Mouse (Mus musculus) induced T-regulatory cell, adult 2 months (primary cell): ENCODE data around the gene Rpl34.

Source experiments
- DNase-seq: peaks from one replicate; pipeline ENCODE4 v3.0.0-alpha.2; 2012; ENCODE audit warnings: low read depth

Rpl34 gene

DNA sequence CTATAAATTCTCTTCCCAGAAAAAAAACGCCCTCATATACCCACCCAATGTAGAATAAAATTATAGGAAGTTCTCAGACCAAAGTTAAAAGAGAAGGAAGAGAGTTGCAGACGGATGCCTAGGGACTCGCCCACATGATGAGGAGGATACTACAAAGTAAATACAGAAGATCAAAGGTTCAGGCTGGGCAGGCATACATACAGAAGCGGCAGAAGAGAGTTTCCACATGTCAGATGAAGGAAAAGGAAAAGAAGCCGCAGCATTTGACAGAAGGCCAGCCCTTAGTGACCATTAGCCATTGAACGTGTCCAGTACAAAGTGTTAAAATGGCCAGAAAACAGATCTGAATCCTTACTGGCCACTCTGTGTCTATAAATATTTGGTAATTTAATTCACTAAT, 17.3 kb downstream of the Rpl34 start:
- no peak for DNase-seq

GRCm38 (mm10) chr3:130710103-130710502, 20.1 kb downstream of the Rpl34 start:
- no peak for DNase-seq

- peak; percentile 100 for DNase-seq
Measured at GRCm38 (mm10) chr3:130708967-130709924, 21.0 kb downstream of the Rpl34 start, which contains the start of gene Ostc. Gene Ostc, minus strand, starts transcription at chr3:130709444.

DNA sequence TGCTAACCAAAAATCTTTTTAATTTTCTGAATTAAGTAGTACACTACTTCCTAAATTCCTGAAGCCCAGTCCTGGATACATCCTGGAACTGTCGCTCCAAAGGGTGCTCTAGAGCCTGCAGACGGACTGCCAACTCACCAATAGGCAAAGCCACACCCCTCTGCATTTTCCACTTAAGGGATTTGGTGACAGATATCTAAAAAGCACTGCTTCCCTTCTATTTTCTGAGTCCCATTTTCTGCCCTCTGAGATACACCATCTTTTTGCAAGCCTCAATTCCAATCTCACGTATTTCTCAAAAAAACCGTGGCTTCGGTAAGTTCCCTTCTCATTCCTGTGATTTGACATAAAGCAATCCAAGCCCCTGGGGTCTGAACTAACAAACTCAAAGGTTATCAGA, 21.7 kb downstream of the Rpl34 start:
- no peak for DNase-seq

- DNase-seq: no peak
Measured at GRCm38 (mm10) chr3:130702289-130702688, 27.9 kb downstream of the Rpl34 start.

- no peak for DNase-seq
Measured at GRCm38 (mm10) chr3:130697622-130698021, 32.6 kb downstream of the Rpl34 start.

- DNase-seq: peak; percentile 31
Measured at GRCm38 (mm10) chr3:130694705-130695104, 35.5 kb downstream of the Rpl34 start.

- peak; percentile 68 for DNase-seq
Measured at GRCm38 (mm10) chr3:130694041-130694593, 36.1 kb downstream of the Rpl34 start.

GRCm38 (mm10) chr3:130691596-130692170, 38.5 kb downstream of the Rpl34 start:
- peak; percentile 64 for DNase-seq

GRCm38 (mm10) chr3:130690834-130691595, 39.2 kb downstream of the Rpl34 start:
- DNase-seq: peak; percentile 90

DNA sequence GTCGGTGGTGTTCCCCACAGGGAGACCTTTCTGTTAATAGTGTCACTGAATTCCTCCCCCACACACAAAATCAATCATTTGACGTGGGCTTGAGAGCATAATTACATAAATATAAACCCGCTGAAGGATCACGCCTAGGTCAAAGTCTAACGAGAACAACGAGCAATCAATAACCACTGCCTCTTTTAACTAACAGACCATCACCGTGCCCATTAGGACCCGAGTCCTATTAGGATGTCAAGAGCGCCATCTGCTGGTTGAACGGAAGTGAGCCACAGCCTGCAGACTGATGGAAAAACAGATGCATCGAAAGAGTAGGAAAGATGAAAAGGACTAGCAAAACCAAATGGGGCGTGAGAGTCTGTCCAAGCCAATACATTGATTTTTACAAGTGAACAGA, 40.6 kb downstream of the Rpl34 start:
- peak; percentile 85 for DNase-seq

GRCm38 (mm10) chr3:130687051-130687450, 43.1 kb downstream of the Rpl34 start:
- no peak for DNase-seq

DNA sequence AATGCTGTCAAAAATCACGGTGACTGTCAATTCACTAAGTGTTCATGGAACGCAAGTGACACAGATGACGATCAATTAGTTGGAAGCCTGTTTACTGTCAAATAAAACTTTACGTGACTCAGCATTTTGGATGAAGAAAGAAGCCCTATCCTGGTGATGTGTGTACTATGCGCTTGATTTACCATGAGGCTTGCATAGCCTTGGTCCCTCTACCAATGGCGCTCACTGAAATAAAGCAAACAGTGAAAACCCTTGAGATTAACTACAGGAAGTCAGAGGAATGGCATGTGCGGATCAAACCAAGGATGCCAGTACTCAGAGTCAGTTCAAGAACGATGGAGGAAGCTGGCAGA, 45.2 kb downstream of the Rpl34 start:
- no peak for DNase-seq

DNA sequence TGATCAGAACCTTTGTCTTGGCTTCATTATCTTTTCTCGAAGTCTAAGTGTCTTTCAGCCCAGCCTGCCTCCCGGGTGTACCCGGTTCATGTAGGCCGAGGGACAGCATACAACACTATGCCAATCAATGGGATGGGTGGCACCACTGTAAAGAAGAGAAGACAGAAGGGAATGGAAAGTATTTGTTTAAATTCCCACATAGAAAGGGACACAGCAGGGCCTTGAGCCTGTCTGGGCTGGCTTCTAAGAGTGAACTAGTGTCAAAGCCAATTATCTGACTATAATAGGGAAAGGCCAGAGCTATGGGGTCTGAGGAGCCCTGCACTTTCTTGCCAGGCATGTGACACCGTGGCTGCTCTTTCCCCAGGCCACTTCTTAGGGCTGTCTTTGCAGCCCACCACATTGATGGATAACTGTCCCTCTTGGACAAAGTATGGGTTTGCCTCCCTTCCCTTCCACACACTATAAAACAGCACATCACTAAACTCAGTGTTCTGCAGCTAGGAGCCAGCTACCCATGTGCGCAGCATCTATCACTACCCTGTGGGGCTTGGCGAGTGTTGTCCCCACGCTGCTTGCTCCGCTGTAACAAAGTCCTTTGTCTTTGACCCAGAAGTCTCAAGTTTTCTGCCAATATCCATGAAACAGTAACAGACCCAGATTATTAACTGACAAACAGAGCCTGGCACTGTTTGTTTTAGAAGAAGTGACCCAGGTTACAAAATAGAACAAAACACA, 45.8 kb downstream of the Rpl34 start:
- no peak for DNase-seq

DNA sequence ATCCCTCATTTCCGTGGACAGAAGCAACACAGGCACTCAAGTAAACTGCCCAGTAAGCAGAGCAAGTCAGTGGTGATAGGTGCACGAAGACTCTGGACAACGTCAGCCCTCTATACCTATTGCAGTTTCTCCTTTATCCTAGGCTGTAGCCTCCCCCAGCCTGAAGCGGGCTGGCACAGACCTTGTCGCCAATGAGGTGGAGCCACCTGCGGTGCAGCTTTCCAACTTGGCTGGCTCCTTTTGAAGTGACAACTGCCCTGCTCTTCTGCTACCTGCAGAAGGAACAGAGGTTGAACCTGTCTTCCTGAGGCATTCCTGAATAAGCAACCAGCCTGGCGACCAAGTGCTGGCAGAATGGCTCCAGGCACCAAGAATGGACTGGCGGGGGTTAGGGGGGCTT, 46.4 kb downstream of the Rpl34 start:
- no peak for DNase-seq

DNA sequence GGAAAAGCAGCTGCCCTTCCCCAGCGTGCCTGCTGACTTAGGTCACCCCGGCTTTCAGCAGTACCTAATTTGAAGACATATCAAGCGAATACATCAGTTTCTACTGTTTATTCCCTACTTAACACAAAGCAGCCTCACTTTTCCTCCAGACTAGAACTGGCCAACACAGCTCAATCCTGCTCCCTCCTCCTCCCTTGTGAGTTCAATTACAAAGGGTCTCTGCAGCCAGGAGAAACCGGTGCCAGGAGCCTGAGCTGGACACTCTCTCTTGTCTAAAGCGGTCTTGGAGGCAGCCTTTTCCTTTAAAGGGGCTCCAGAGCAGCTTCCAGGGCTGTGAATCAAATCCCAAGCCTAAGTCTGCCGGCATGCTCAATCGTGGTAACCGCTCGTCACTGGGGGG, 48.0 kb downstream of the Rpl34 start:
- DNase-seq: no peak

GRCm38 (mm10) chr3:130681226-130681625, 49.0 kb downstream of the Rpl34 start:
- no peak for DNase-seq

- DNase-seq: no peak
Measured at GRCm38 (mm10) chr3:130677671-130678460, 52.3 kb downstream of the Rpl34 start.
